Mouse (Mus musculus): ENCODE results near the gene Lmo3. TPM values are rescaled to one million over a fixed set of nuclear protein-coding genes. Genes with fewer than 3 reads are reported as not detected.

Gene Lmo3
- polyA plus RNA-seq (2015; fragmentation: Nextera tagmentation; extraction: Ambion mirVana): 0.72 and 1.0 TPM in 2 replicates

DNA sequence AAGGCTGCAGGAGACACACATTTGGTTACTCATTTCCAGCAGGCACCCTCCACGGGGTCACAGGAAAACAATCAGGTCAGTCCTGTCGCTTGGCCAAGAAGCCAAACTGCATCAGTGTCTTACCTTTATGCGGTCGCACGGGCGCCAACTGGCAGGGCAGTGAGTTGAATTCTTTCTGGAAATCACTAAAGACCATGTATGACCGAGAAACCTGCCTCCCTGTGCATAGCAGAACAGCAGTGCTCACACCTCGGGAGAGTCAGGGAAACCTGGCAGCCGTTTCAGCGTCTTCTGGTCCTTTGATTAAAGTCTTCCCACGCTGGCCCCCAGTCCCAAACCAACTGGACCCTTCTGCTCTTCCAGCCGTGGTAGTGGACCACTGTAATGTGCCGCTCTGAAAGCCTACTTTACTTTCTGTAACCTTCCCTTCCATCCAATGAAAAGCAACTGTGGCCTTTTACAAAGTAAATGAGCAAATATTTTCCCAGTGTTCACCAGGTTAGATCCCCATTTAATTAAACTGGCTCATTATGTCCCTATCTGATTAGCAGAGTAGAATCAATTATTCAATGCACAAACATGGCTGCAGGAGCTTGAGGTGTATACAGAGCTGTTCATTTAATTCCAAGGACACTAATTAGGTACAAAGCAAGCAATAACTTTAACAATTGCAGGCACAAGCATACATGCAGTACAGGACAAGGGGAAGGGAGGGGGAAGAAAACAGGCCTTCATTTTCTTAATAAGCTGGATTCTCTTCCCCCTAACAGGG, at the start of gene Lmo3:
Gene Lmo3, minus strand, starts transcription at position 235 of the 772 bp plus-strand sequence.
- peak; percentile 31; the same call in 1 of the 2 replicates for ATAC-seq (ENCODE audit: low FRiP score, low TSS enrichment)
- Histone ChIP-seq H3K9me3 (ENCODE audit: low read length) (no peaks in the 10 kb centered on the region), H3K4me3 (ENCODE audit: low read length) (no peak within 1 kb of the TSS), H3K27me3 (ENCODE audit: insufficient read depth, low read length) (no peaks in the 10 kb centered on the region), H3K9ac (replicated peaks; ENCODE audit: low read length) (no peak within 1 kb of the TSS), H3K36me3 (ENCODE audit: insufficient read depth, low read length) (no peaks in the 10 kb centered on the region), H3K4me2 (replicated peaks; ENCODE audit: low read depth, low read length) (no peak within 1 kb of the TSS), H3K27ac (ENCODE audit: low read length) (no peak within 1 kb of the TSS), H3K4me1 (ENCODE audit: insufficient read depth, low read length) (no peaks in the 10 kb centered on the region)
- 73% methylated on average over 13 of the region's 13 CpGs for WGBS

DNA sequence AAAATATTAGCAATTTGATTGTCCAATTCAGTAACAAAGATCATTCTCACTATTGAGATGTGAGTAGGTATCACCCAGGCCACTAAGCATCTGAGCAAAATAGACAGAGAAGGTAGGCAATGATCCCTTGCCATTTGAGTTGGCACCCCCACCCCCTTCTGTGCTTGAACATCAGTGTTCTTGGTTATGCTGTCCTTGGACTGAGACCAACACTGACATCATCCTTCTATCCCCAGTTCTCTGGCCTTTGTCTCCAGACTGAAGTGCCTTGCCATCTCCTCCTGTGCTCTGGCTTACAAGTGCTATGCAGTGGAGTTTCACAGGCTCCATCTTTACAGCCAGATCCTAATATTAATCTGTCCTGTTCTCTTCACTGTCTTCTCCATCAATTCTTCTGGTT, 39.0 kb upstream of the Lmo3 start:
- Histone ChIP-seq H3K9ac (replicated peaks; ENCODE audit: low read length) (no peak overlapping the region), H3K27ac (ENCODE audit: low read length) (no peak overlapping the region), H3K36me3 (ENCODE audit: insufficient read depth, low read length) (no peaks in the 10 kb centered on the region), H3K27me3 (ENCODE audit: insufficient read depth, low read length) (no peaks in the 10 kb centered on the region), H3K4me3 (ENCODE audit: low read length) (no peak overlapping the region), H3K4me2 (replicated peaks; ENCODE audit: low read depth, low read length) (no peak overlapping the region), H3K9me3 (ENCODE audit: low read length) (no peaks in the 10 kb centered on the region), H3K4me1 (ENCODE audit: insufficient read depth, low read length) (no peaks in the 10 kb centered on the region)
- no peak for ATAC-seq (ENCODE audit: low FRiP score, low TSS enrichment)

DNA sequence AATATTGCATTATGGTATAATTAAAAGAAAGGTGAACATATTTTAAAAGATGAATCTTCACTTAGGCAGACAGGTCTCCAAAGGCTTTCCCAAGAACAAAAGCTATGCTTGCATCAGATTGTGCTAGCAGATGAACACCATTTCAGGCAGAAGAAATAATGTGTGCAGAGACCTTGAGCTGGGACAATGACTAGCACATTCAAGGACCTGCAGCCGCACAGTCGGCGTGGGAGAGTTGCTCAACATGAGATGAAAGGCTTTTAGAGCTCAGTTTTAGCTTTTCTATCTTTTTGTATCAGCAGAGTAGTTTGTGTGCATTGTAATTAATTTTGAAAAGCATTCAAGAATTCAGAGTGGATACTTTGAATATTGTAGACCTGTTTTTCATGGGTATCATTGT, 36.6 kb upstream of the Lmo3 start:
- Histone ChIP-seq H3K9ac (replicated peaks; ENCODE audit: low read length) (no peak overlapping the region), H3K36me3 (ENCODE audit: insufficient read depth, low read length) (no peaks in the 10 kb centered on the region), H3K4me3 (ENCODE audit: low read length) (no peak overlapping the region), H3K4me1 (ENCODE audit: insufficient read depth, low read length) (no peaks in the 10 kb centered on the region), H3K27ac (ENCODE audit: low read length) (no peak overlapping the region), H3K9me3 (ENCODE audit: low read length) (no peaks in the 10 kb centered on the region), H3K4me2 (replicated peaks; ENCODE audit: low read depth, low read length) (no peak overlapping the region), H3K27me3 (ENCODE audit: insufficient read depth, low read length) (no peaks in the 10 kb centered on the region)
- ATAC-seq (ENCODE audit: low FRiP score, low TSS enrichment): no peak
- 87% methylated on average over 3 of the region's 3 CpGs for WGBS

DNA sequence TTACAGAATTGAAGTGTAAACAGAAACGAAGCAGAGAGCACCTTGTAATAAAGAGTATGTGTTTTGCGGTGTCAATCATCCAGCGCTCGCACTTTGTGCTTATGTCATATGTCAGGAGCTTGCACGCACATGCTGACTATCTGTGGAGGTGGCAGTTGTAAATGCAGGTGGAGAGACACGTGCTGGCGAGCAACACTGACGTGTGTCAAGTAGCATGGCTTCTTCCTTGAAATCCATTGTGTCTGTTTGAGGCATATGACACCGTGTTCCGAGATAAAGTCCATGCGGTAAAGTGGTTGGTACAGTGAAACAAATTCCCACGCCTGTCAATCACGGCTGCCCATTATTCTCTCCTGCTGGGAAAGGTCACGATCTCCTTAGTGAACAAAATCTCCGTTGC, 15.2 kb upstream of the Lmo3 start:
- no peaks in the 10 kb centered on the region for H3K36me3 ChIP-seq (ENCODE audit: insufficient read depth, low read length)
- H3K4me1 ChIP-seq (ENCODE audit: insufficient read depth, low read length): no peaks in the 10 kb centered on the region
- H3K9ac ChIP-seq (replicated peaks; ENCODE audit: low read length): no peak overlapping the region
- H3K27me3 ChIP-seq (ENCODE audit: insufficient read depth, low read length): no peaks in the 10 kb centered on the region
- H3K27ac ChIP-seq (ENCODE audit: low read length): no peak overlapping the region
- 81% methylated on average over 15 of the region's 15 CpGs for WGBS
- no peaks in the 10 kb centered on the region for H3K9me3 ChIP-seq (ENCODE audit: low read length)
- H3K4me2 ChIP-seq (replicated peaks; ENCODE audit: low read depth, low read length): no peak overlapping the region
- ATAC-seq (ENCODE audit: low FRiP score, low TSS enrichment): no peak
- H3K4me3 ChIP-seq (ENCODE audit: low read length): no peak overlapping the region

DNA sequence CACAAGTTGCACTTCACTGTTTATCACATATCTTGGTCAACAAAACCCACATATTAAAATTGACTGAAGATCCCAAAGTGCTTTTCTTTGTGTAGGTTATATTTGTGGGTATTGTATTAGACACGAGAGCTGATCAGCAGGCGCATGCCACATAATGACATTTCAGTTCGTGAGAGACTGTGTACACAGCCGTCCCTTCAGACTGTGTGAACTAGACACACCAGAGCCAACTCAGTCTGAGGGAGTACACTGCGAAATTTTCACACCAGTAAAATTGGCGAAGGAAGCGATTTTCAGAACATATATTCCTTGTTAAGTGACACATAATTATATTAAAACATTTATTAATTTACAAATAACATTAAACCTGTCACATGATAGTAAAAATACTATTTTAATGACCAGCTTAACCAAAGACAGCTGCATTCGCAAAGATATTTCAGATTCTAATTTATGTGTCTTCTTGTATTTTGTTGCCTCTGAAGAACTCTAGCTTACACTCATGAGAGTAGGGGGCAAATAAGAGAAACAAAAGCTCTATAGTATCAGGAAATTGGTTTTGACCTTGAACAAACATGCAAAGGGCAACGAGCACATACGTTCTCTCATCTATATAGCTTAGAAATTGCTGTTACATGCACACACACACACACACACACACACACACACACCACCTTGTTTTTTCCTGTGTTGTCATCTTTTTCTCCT, 14.4 kb upstream of the Lmo3 start:
- 26% methylated on average over 10 of the region's 10 CpGs for WGBS
- Histone ChIP-seq H3K4me2 (replicated peaks; ENCODE audit: low read depth, low read length) (no peak overlapping the region), H3K36me3 (ENCODE audit: insufficient read depth, low read length) (no peaks in the 10 kb centered on the region), H3K27me3 (ENCODE audit: insufficient read depth, low read length) (no peaks in the 10 kb centered on the region), H3K4me1 (ENCODE audit: insufficient read depth, low read length) (no peaks in the 10 kb centered on the region), H3K9me3 (ENCODE audit: low read length) (no peaks in the 10 kb centered on the region), H3K27ac (ENCODE audit: low read length) (no peak overlapping the region), H3K9ac (replicated peaks; ENCODE audit: low read length) (no peak overlapping the region), H3K4me3 (ENCODE audit: low read length) (no peak overlapping the region)
- peak; percentile 69; the same call in 1 of the 2 replicates for ATAC-seq (ENCODE audit: low FRiP score, low TSS enrichment)

DNA sequence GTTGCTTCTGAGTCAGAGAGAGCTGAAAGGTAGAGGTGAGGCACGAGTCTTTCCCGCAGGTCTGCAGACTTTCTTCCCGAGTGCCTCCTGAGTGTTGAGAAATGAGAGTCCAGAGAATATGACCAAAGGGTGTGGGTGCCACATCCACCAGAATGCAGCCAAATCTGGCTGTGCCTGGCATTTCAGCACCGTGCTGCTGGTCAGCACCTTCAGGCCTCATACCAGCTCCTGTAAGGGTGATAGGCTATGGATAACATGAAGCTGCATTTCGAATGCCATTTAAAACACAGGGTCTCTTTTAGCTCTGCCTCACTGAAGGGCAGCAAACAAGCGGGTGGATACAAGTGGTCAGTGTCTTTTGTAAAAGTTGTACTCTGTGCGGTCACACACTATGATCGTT, 1.5 kb upstream of the Lmo3 start:
- peak; percentile 65; the same call in 1 of the 2 replicates for ATAC-seq (ENCODE audit: low FRiP score, low TSS enrichment)
- Histone ChIP-seq H3K4me2 (replicated peaks; ENCODE audit: low read depth, low read length) (no peak overlapping the region), H3K4me3 (ENCODE audit: low read length) (no peak overlapping the region), H3K27ac (ENCODE audit: low read length) (no peak overlapping the region), H3K27me3 (ENCODE audit: insufficient read depth, low read length) (no peaks in the 10 kb centered on the region), H3K36me3 (ENCODE audit: insufficient read depth, low read length) (no peaks in the 10 kb centered on the region), H3K9ac (replicated peaks; ENCODE audit: low read length) (no peak overlapping the region), H3K4me1 (ENCODE audit: insufficient read depth, low read length) (no peaks in the 10 kb centered on the region), H3K9me3 (ENCODE audit: low read length) (no peaks in the 10 kb centered on the region)
- WGBS: 53% methylated on average over 8 of the region's 8 CpGs

DNA sequence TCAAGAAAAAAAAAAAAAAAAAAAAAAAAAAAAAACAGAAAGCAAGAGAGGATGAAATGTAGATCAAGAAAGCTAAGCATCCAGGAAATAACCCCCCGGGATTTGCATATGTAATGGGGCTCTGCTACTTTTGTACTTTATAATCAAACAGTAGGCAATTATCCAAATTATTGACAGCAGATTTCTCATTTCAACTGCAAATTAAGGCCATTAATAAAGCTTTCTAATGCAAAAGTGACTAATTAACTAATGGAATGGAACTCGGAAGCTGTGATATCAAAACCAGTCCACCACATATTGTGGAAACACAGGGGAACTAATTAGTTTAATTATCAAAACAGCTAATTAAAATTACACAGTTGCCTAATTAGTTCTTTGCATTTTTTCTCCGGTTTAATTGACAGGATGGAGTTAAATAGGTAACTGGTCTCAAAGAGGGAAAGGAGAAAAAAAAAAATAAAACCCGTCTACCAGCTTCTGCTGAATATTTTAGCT, 785 bp upstream of the Lmo3 start:
- no peaks in the 10 kb centered on the region for H3K36me3 ChIP-seq (ENCODE audit: insufficient read depth, low read length)
- no peak overlapping the region for H3K4me3 ChIP-seq (ENCODE audit: low read length)
- WGBS: 55% methylated on average over 4 of the region's 4 CpGs
- no peaks in the 10 kb centered on the region for H3K9me3 ChIP-seq (ENCODE audit: low read length)
- no peaks in the 10 kb centered on the region for H3K4me1 ChIP-seq (ENCODE audit: insufficient read depth, low read length)
- no peaks in the 10 kb centered on the region for H3K27me3 ChIP-seq (ENCODE audit: insufficient read depth, low read length)
- H3K4me2 ChIP-seq (replicated peaks; ENCODE audit: low read depth, low read length): no peak overlapping the region
- H3K27ac ChIP-seq (ENCODE audit: low read length): no peak overlapping the region
- H3K9ac ChIP-seq (replicated peaks; ENCODE audit: low read length): no peak overlapping the region
- ATAC-seq (ENCODE audit: low FRiP score, low TSS enrichment): no peak

DNA sequence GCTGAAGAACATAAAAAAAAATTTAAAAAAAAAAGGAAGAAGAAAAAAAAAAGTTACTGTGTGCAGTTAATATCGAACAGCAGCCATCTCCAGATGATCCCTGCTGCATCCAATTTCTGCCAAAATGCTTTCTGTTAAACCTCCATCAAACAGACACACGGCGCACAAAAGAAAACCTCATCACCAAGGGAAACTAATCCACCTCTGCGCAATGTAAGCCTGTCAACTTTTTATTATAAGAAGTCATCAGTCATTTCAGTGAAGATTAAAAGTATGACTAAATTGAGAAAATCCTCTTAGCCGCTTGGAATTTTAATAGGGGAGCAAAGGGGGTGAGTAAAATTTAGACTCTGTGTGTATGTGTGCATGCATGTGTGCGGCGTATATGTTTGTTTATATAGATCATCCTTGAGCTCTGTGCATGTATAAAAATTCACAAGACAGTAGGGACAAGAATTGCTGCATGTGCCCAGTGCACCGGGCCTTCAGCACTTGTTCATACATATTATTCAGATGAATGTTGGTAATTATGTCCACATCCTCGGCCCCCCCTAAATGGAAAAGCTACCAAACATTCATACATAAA, 1.2 kb downstream of the Lmo3 start:
- WGBS: 83% methylated on average over 9 of the region's 9 CpGs
- no peak for ATAC-seq (ENCODE audit: low FRiP score, low TSS enrichment)
- H3K27ac ChIP-seq (ENCODE audit: low read length): no peak overlapping the region
- no peak overlapping the region for H3K4me2 ChIP-seq (replicated peaks; ENCODE audit: low read depth, low read length)
- no peak overlapping the region for H3K4me3 ChIP-seq (ENCODE audit: low read length)
- H3K36me3 ChIP-seq (ENCODE audit: insufficient read depth, low read length): no peaks in the 10 kb centered on the region
- no peaks in the 10 kb centered on the region for H3K9me3 ChIP-seq (ENCODE audit: low read length)
- H3K4me1 ChIP-seq (ENCODE audit: insufficient read depth, low read length): no peaks in the 10 kb centered on the region
- no peak overlapping the region for H3K9ac ChIP-seq (replicated peaks; ENCODE audit: low read length)
- no peaks in the 10 kb centered on the region for H3K27me3 ChIP-seq (ENCODE audit: insufficient read depth, low read length)

DNA sequence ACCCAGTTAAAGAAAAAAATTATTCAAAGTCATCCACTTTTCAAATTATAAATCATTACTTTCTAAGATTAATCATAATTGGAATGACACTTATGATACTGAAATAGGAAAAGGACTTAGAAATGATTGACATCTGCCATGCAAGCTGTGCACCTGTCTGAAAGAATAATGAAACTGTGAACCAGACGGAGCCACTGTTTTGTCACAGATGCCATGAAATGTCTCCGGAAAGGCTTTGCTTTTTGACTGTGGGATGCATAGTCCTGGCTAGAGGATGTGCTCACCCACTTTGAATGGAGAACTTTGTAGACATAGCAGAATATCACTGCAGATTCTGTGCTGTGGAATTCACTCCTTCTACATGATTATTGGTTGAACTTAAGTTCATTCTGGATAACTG, 18.4 kb downstream of the Lmo3 start:
- no peak for ATAC-seq (ENCODE audit: low FRiP score, low TSS enrichment)
- no peaks in the 10 kb centered on the region for H3K4me1 ChIP-seq (ENCODE audit: insufficient read depth, low read length)
- WGBS: 91% methylated on average over 2 of the region's 2 CpGs
- no peaks in the 10 kb centered on the region for H3K36me3 ChIP-seq (ENCODE audit: insufficient read depth, low read length)
- H3K9me3 ChIP-seq (ENCODE audit: low read length): no peaks in the 10 kb centered on the region
- no peak overlapping the region for H3K27ac ChIP-seq (ENCODE audit: low read length)
- no peak overlapping the region for H3K9ac ChIP-seq (replicated peaks; ENCODE audit: low read length)
- H3K4me3 ChIP-seq (ENCODE audit: low read length): no peak overlapping the region
- no peaks in the 10 kb centered on the region for H3K27me3 ChIP-seq (ENCODE audit: insufficient read depth, low read length)
- no peak overlapping the region for H3K4me2 ChIP-seq (replicated peaks; ENCODE audit: low read depth, low read length)

DNA sequence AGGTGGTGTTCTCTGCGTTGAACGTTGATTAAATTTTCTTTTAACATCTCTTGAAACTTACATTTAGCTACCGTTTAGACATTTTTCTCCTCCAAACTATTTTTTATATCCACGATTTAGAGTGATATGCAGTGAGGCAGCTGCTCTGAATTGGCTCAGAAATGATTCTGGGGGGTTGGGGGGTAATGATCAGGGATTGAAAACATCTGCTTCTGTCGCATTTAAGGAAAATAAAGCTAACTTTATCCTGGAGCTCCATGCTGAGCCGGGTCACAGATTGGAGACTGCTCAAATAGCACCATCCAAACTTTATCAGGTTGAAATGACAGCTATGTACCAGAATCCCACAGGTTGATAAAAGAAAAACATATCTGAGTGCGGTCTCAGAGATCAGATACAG, 29.6 kb downstream of the Lmo3 start:
- no peaks in the 10 kb centered on the region for H3K9me3 ChIP-seq (ENCODE audit: low read length)
- no peak overlapping the region for H3K9ac ChIP-seq (replicated peaks; ENCODE audit: low read length)
- 54% methylated on average over 7 of the region's 7 CpGs for WGBS
- ATAC-seq (ENCODE audit: low FRiP score, low TSS enrichment): no peak
- no peak overlapping the region for H3K27ac ChIP-seq (ENCODE audit: low read length)
- H3K36me3 ChIP-seq (ENCODE audit: insufficient read depth, low read length): no peaks in the 10 kb centered on the region
- H3K4me3 ChIP-seq (ENCODE audit: low read length): no peak overlapping the region
- H3K27me3 ChIP-seq (ENCODE audit: insufficient read depth, low read length): no peaks in the 10 kb centered on the region
- H3K4me1 ChIP-seq (ENCODE audit: insufficient read depth, low read length): no peaks in the 10 kb centered on the region
- no peak overlapping the region for H3K4me2 ChIP-seq (replicated peaks; ENCODE audit: low read depth, low read length)

Measured in kidney, embryonic 16.5 days (tissue).